Mouse (Mus musculus) frontal cortex, postnatal 10 days (tissue): ENCODE results near the gene Sema5a.

ENCODE experiments used
- DNase-seq, 2 experiments: peaks; one replicate each; pipeline ENCODE4 v3.0.0; 2022; ENCODE audit warnings: low spot score in 2 of 2, mixed read lengths in 1 of 2

Gene Sema5a

GRCm38 (mm10) chr15:32543181-32543580 lies 298.6 kb downstream of the Sema5a start:
- no peak for DNase-seq

- DNase-seq: no peak
These were observed 300.8 kb downstream of the Sema5a start for GRCm38 (mm10) chr15:32545455-32545854.

- no peak for DNase-seq
These were observed 302.1 kb downstream of the Sema5a start for GRCm38 (mm10) chr15:32546746-32547145.

- no peak for DNase-seq
These were observed 314.3 kb downstream of the Sema5a start for GRCm38 (mm10) chr15:32558925-32559324.

- DNase-seq: no peak
These were observed 318.0 kb downstream of the Sema5a start for GRCm38 (mm10) chr15:32562600-32562999.

- DNase-seq: no peak
These were observed 323.7 kb downstream of the Sema5a start for GRCm38 (mm10) chr15:32568181-32568857.

- peak in 1 of 2 experiments; percentile 22 for DNase-seq
These were observed 324.3 kb downstream of the Sema5a start for GRCm38 (mm10) chr15:32568858-32569387.

- DNase-seq: no peak
These were observed 329.7 kb downstream of the Sema5a start for GRCm38 (mm10) chr15:32574327-32574726.

- DNase-seq: no peak
These were observed 330.6 kb downstream of the Sema5a start for GRCm38 (mm10) chr15:32575212-32575611.

- no peak for DNase-seq
These were observed 334.7 kb downstream of the Sema5a start for GRCm38 (mm10) chr15:32579351-32579750.

- no peak for DNase-seq
These were observed 346.0 kb downstream of the Sema5a start for GRCm38 (mm10) chr15:32590641-32591040.

- DNase-seq: no peak
These were observed 349.1 kb downstream of the Sema5a start for GRCm38 (mm10) chr15:32593746-32594145.

GRCm38 (mm10) chr15:32596574-32596973 lies 352.0 kb downstream of the Sema5a start:
- no peak for DNase-seq

GRCm38 (mm10) chr15:32597189-32597588 lies 352.6 kb downstream of the Sema5a start:
- DNase-seq: no peak

GRCm38 (mm10) chr15:32607236-32607635 lies 362.6 kb downstream of the Sema5a start:
- DNase-seq: no peak

GRCm38 (mm10) chr15:32610776-32611175 lies 366.2 kb downstream of the Sema5a start:
- DNase-seq: peak in 1 of 2 experiments; percentile 7

- DNase-seq: no peak
These were observed 366.6 kb downstream of the Sema5a start for GRCm38 (mm10) chr15:32611201-32611600.

GRCm38 (mm10) chr15:32613718-32614117 lies 369.1 kb downstream of the Sema5a start:
- DNase-seq: no peak

GRCm38 (mm10) chr15:32615773-32616172 lies 371.2 kb downstream of the Sema5a start:
- DNase-seq: no peak

GRCm38 (mm10) chr15:32619199-32619598 lies 374.6 kb downstream of the Sema5a start:
- no peak for DNase-seq

GRCm38 (mm10) chr15:32623037-32623739 lies 378.6 kb downstream of the Sema5a start:
- no peak for DNase-seq

- DNase-seq: no peak
These were observed 379.5 kb downstream of the Sema5a start for GRCm38 (mm10) chr15:32624106-32624505.

- no peak for DNase-seq
These were observed 381.4 kb downstream of the Sema5a start for GRCm38 (mm10) chr15:32626031-32626430.
